Mouse (Mus musculus) midbrain, embryonic 11.5 days (tissue): ENCODE measurements around the gene Myb. TPM values are rescaled to one million over a fixed set of nuclear protein-coding genes. Genes with fewer than 3 reads are reported as not detected.

ENCODE experiments used
- ATAC-seq: fragments of 200-750 bp; cut with Nextera tagmentation; 2 replicates; pipeline ENCODE4 v1.8.0; 2017; ENCODE audit warnings: moderate TSS enrichment, moderate library complexity; ENCODE audit not compliant: low FRiP score
- DNase-seq: peaks from one replicate; pipeline ENCODE4 v3.0.0; 2015; ENCODE audit warnings: low spot score; ENCODE audit errors: missing footprints
- H3K27ac ChIP-seq: fragments of 300-500 bp; sonication (generic); 2 replicates; pipeline ENCODE4 v1.5.1; 2014; ENCODE audit warnings: low read depth, low read length
- H3K27me3 ChIP-seq: fragments of 300-500 bp; sonication (generic); 2 replicates; pipeline ENCODE4 v1.6.1; 2014; ENCODE audit warnings: mild to moderate bottlenecking, low read length, moderate library complexity, mixed read lengths; ENCODE audit not compliant: control insufficient read depth, insufficient read depth
- H3K36me3 ChIP-seq: fragments of 300-500 bp; sonication (generic); 2 replicates; pipeline ENCODE4 v1.6.1; 2014; ENCODE audit warnings: mild to moderate bottlenecking, low read length, moderate library complexity, mixed read lengths; ENCODE audit not compliant: control insufficient read depth, insufficient read depth
- H3K4me1 ChIP-seq: fragments of 300-500 bp; sonication (generic); 2 replicates; pipeline ENCODE4 v1.6.1; 2014; ENCODE audit warnings: low read length; ENCODE audit not compliant: control insufficient read depth, insufficient read depth
- H3K4me2 ChIP-seq: fragments of 300-500 bp; sonication (generic); 2 replicates; pipeline ENCODE4 v1.6.1; 2014; ENCODE audit warnings: mild to moderate bottlenecking, moderate library complexity
- H3K4me3 ChIP-seq: fragments of 300-500 bp; sonication (generic); 2 replicates; pipeline ENCODE4 v1.5.1; 2014; ENCODE audit warnings: low read depth, low read length
- H3K9ac ChIP-seq: fragments of 300-500 bp; sonication (generic); 2 replicates; pipeline ENCODE4 v1.6.1; 2014; ENCODE audit warnings: low read length
- H3K9me3 ChIP-seq: fragments of 300-500 bp; sonication (generic); 2 replicates; pipeline ENCODE4 v1.6.1; 2016; ENCODE audit warnings: low read length; ENCODE audit not compliant: control insufficient read depth
- WGBS: fragments of 180-500 bp; shearing (Covaris S2); extraction: QIAGEN DNeasy Blood & Tissue Kit; methylation state at CpG from one replicate; pipeline ENCODE4 v1.1.7; 2014; 5-methylcytosine and 5-hydroxymethylcytosine counted together
- polyA plus RNA-seq: library from polyadenylated mRNA; unstranded; fragments of >200 nt; fragmentation: Nextera tagmentation; extraction: Ambion mirVana; gene quantifications from 2 replicates; pipeline ENCODE4 v1.2.1, GENCODE M21; 2014

Gene Myb
- polyA plus RNA-seq, 1 experiment from 2014 or later: 8.5 TPM

- DNase-seq (no peak), ATAC-seq (no peak)
- Histone ChIP-seq H3K4me1 (no peaks in the 10 kb centered on the region), H3K9me3 (no peaks in the 10 kb centered on the region), H3K4me2 (no peak overlapping the region), H3K9ac (no peak overlapping the region), H3K27ac (no peak overlapping the region), H3K27me3 (no peaks in the 10 kb centered on the region), H3K4me3 (no peak overlapping the region), H3K36me3 (no peaks in the 10 kb centered on the region)
- WGBS: 87% methylated on average over 3 of the region's 3 CpGs
Measured at GRCm38 (mm10) chr10:21118341-21118740, 42.4 kb downstream of the Myb start.

- 92% methylated on average over 2 of the region's 2 CpGs for WGBS
- H3K4me3 ChIP-seq: no peak overlapping the region
- H3K9me3 ChIP-seq: no peaks in the 10 kb centered on the region
- no peak overlapping the region for H3K4me2 ChIP-seq
- no peak overlapping the region for H3K27ac ChIP-seq
- DNase-seq (no peak), ATAC-seq (no peak)
- H3K9ac ChIP-seq: no peak overlapping the region
- peaks cover 9% of the 10 kb centered on the region for H3K4me1 ChIP-seq
- H3K27me3 ChIP-seq: no peaks in the 10 kb centered on the region
- no peaks in the 10 kb centered on the region for H3K36me3 ChIP-seq
Measured at GRCm38 (mm10) chr10:21114459-21114858, 46.3 kb downstream of the Myb start.

GRCm38 (mm10) chr10:21112689-21113088, 48.1 kb downstream of the Myb start:
- 82% methylated on average over 2 of the region's 2 CpGs for WGBS
- DNase-seq: no peak
- Histone ChIP-seq H3K4me3 (no peak overlapping the region), H3K27me3 (no peaks in the 10 kb centered on the region), H3K9ac (no peak overlapping the region), H3K9me3 (no peaks in the 10 kb centered on the region), H3K4me1 (peaks cover 15% of the 10 kb centered on the region), H3K27ac (no peak overlapping the region), H3K36me3 (no peaks in the 10 kb centered on the region), H3K4me2 (no peak overlapping the region)
- ATAC-seq: no peak

GRCm38 (mm10) chr10:21109337-21110056, 51.3 kb downstream of the Myb start:
- H3K4me1 ChIP-seq: peaks cover 15% of the 10 kb centered on the region
- no peaks in the 10 kb centered on the region for H3K36me3 ChIP-seq
- peak overlapping the region; percentile 28; the same call in 1 of the 2 replicates for H3K9ac ChIP-seq
- H3K27ac ChIP-seq: no peak overlapping the region
- WGBS: 12% methylated on average over 7 of the region's 7 CpGs
- no peaks in the 10 kb centered on the region for H3K27me3 ChIP-seq
- no peaks in the 10 kb centered on the region for H3K9me3 ChIP-seq
- H3K4me2 ChIP-seq: peak overlapping the region; percentile 33
- ATAC-seq (peak; percentile 91), DNase-seq (no peak)
- 0 out of 2 replicates have a peak overlapping the region, but pooled peaks have one; percentile 3 for H3K4me3 ChIP-seq

- no peak for ATAC-seq
- Histone ChIP-seq H3K9ac (no peak overlapping the region), H3K27me3 (no peaks in the 10 kb centered on the region), H3K4me2 (no peak overlapping the region), H3K4me3 (no peak overlapping the region), H3K4me1 (peaks cover 15% of the 10 kb centered on the region), H3K9me3 (no peaks in the 10 kb centered on the region), H3K27ac (no peak overlapping the region), H3K36me3 (no peaks in the 10 kb centered on the region)
- WGBS: 83% methylated on average over 2 of the region's 2 CpGs
- DNase-seq: no peak
Measured at GRCm38 (mm10) chr10:21108796-21109195, 52.0 kb downstream of the Myb start.

- DNase-seq: no peak
- H3K27ac ChIP-seq: no peak overlapping the region
- WGBS: 90% methylated on average over 5 of the region's 5 CpGs
Measured at GRCm38 (mm10) chr10:21108182-21108581, 52.6 kb downstream of the Myb start.

GRCm38 (mm10) chr10:21105206-21105605, 55.6 kb downstream of the Myb start:
- H3K27ac ChIP-seq: no peak overlapping the region
- no peaks in the 10 kb centered on the region for H3K27me3 ChIP-seq
- H3K4me2 ChIP-seq: no peak overlapping the region
- DNase-seq (no peak), ATAC-seq (no peak)
- no peak overlapping the region for H3K4me3 ChIP-seq
- H3K4me1 ChIP-seq: peaks cover 24% of the 10 kb centered on the region
- WGBS: 90% methylated on average over 2 of the region's 2 CpGs
- no peaks in the 10 kb centered on the region for H3K9me3 ChIP-seq
- H3K36me3 ChIP-seq: no peaks in the 10 kb centered on the region
- H3K9ac ChIP-seq: no peak overlapping the region

More at GRCm38 (mm10) chr10:21108182-21108581, 52.6 kb downstream of the Myb start:
- no peaks in the 10 kb centered on the region for H3K27me3 ChIP-seq
- no peak for ATAC-seq
- H3K9me3 ChIP-seq: no peaks in the 10 kb centered on the region
- no peak overlapping the region for H3K4me3 ChIP-seq
- peaks cover 15% of the 10 kb centered on the region for H3K4me1 ChIP-seq
- no peaks in the 10 kb centered on the region for H3K36me3 ChIP-seq
- no peak overlapping the region for H3K9ac ChIP-seq
- no peak overlapping the region for H3K4me2 ChIP-seq

- Histone ChIP-seq H3K4me1 (peaks cover 11% of the 10 kb centered on the region), H3K27me3 (no peaks in the 10 kb centered on the region), H3K27ac (no peak overlapping the region), H3K9me3 (no peaks in the 10 kb centered on the region), H3K36me3 (no peaks in the 10 kb centered on the region), H3K9ac (no peak overlapping the region), H3K4me3 (no peak overlapping the region), H3K4me2 (no peak overlapping the region)
- ATAC-seq (no peak), DNase-seq (no peak)
- 68% methylated on average over 7 of the region's 7 CpGs for WGBS
Measured at GRCm38 (mm10) chr10:21102689-21103088, 58.1 kb downstream of the Myb start.

- peak overlapping the region; percentile 6; the same call in 1 of the 2 replicates for H3K27ac ChIP-seq
- no peak overlapping the region for H3K9ac ChIP-seq
- DNase-seq (no peak), ATAC-seq (peak; percentile 81)
- peaks cover 11% of the 10 kb centered on the region for H3K4me1 ChIP-seq
- WGBS: 6% methylated on average over 4 of the region's 4 CpGs
- no peaks in the 10 kb centered on the region for H3K9me3 ChIP-seq
- H3K36me3 ChIP-seq: no peaks in the 10 kb centered on the region
- H3K4me2 ChIP-seq: no peak overlapping the region
- H3K27me3 ChIP-seq: no peaks in the 10 kb centered on the region
- H3K4me3 ChIP-seq: no peak overlapping the region
Measured at GRCm38 (mm10) chr10:21101948-21102347, 58.8 kb downstream of the Myb start.
